Mouse (Mus musculus): Measurements from ENCODE around the gene Msmp. TPM values are rescaled to one million over a fixed set of nuclear protein-coding genes. Genes with fewer than 3 reads are reported as not detected.

Msmp gene
- not detected in 2 replicates for polyA plus RNA-seq (2011; ENCODE audit: insufficient read depth, insufficient read length, low read depth, missing spikeins)

DNA sequence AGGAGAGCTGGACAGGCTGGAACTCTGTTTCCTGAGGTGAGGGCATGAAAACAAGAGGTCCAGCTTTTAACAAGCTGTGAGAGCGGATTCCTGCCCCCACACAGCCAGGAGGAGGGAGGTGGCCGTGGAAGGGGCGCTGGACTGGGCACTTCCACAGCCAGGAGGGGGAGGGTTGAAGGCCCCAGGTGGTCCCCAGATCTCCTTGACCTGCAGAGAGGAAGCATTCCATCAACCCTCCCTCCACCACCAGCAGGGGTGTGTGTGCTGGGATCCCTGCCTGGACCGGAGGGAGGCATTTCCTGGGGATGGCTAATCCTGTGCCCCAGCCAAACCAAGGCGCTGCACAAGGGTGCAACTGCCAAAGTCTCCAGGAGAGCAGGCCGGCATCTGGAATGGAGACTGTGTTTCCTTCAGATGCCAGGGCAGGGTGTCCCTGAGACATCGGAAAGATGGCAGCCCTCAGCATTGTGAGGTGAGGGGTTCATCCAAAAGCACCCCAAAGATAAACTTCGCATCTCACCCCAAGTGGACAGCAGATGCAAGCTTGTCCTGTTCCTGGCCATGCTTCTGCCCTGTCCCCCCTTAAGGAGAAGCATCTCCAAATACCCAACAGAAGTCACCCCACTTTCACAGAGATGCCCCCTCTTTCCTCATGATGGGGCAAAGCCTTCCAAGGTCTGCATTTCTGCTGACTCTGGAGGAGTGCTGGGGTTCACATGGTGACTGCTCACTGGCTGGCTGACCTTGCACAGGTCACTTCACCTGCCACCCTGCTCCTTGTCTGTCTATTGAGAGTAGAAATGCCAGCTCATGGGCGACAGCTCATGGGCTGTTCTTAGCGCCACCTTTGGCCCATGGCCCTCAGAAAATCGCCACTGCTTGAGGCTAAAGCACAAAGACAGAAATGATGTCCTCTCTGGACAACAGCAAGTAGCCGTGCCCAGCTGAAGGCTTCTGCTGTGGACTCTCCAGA is at the start of gene Msmp:
Msmp (minus strand) TSS at position 51 of the 973 bp plus-strand sequence.
- Histone ChIP-seq H3K27ac (ENCODE audit: insufficient read depth, low read length) (no peak within 1 kb of the TSS), H3K4me3 (ENCODE audit: low read depth, low read length) (no peak within 1 kb of the TSS), H3K36me3 (ENCODE audit: control insufficient read depth, insufficient read depth, low read length, poor library complexity, severe bottlenecking) (peaks cover 7% of the 10 kb centered on the region), H3K4me1 (ENCODE audit: control insufficient read depth, insufficient read depth, low read length) (no peaks in the 10 kb centered on the region), H3K9me3 (replicated peaks; ENCODE audit: control insufficient read depth, insufficient read depth, low read length, poor library complexity, severe bottlenecking) (no peaks in the 10 kb centered on the region), H3K9ac (ENCODE audit: low read depth, poor library complexity, severe bottlenecking) (no peak within 1 kb of the TSS), H3K27me3 (ENCODE audit: control insufficient read depth, insufficient read depth, low read length, poor library complexity, severe bottlenecking) (no peaks in the 10 kb centered on the region)
- no peak for TF ChIP-seq EP300 (IDR thresholded peaks at IDR 0.05; ENCODE audit: insufficient read depth, low read depth, low read length)
- no peak for TF ChIP-seq CTCF (IDR thresholded peaks at IDR 0.05; ENCODE audit: low read depth, low read length)
- no peak for TF ChIP-seq POLR2A (IDR thresholded peaks at IDR 0.05; ENCODE audit: insufficient read depth, low read length)

DNA sequence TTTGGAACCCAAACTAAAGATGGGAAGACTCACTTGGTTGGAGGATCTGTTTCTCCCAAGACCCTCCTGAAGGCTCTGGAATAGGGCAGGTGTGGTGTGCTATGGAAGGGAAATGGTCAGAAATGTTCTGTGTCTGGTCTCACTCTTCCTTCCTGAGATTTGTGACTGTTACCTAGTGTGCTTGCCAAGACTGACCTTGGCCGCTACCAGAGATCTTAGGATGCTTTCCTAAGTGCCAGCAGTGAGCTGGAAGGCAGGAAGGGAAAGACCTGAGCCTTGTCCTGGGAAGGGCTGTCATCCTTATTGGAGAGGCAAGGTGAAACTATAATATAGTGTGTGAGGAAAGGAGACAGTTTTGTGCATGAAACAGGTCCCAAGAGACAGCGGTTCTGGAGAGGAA is 49.4 kb upstream of the Msmp start:
- H3K27ac ChIP-seq (ENCODE audit: insufficient read depth, low read length), result no peak overlapping the region
- H3K9ac ChIP-seq (ENCODE audit: low read depth, poor library complexity, severe bottlenecking), result no peak overlapping the region
- no peaks in the 10 kb centered on the region for H3K36me3 ChIP-seq (ENCODE audit: control insufficient read depth, insufficient read depth, low read length, poor library complexity, severe bottlenecking)
- peaks cover 5% of the 10 kb centered on the region; the same call in 1 of the 2 replicates for H3K27me3 ChIP-seq (ENCODE audit: control insufficient read depth, insufficient read depth, low read length, poor library complexity, severe bottlenecking)
- H3K4me3 ChIP-seq (ENCODE audit: low read depth, low read length), result no peak overlapping the region
- H3K9me3 ChIP-seq (replicated peaks; ENCODE audit: control insufficient read depth, insufficient read depth, low read length, poor library complexity, severe bottlenecking), result no peaks in the 10 kb centered on the region
- TF ChIP-seq EP300 (IDR thresholded peaks at IDR 0.05; ENCODE audit: insufficient read depth, low read depth, low read length) (no peak), CTCF (IDR thresholded peaks at IDR 0.05; ENCODE audit: low read depth, low read length) (no peak), POLR2A (IDR thresholded peaks at IDR 0.05; ENCODE audit: insufficient read depth, low read length) (no peak)
- no peaks in the 10 kb centered on the region for H3K4me1 ChIP-seq (ENCODE audit: control insufficient read depth, insufficient read depth, low read length)

DNA sequence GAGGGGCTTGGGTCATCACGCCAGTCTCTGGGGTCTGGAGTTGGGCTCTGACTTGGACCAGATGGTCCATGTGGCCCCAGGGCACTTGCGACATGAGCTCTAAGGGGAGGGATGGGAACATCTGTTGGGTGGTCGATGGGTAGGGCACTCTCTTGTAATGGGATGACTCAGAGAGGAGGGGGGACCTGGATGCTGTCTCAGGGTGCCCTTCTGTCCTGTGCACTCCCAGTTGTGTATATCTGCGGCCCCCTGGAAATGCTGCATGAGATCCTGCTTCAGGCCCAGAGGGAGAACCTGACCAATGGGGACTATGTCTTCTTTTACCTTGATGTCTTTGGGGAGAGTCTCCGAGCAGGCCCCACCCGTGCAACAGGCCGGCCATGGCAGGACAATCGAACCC is 49.0 kb upstream of the Msmp start:
- H3K4me1 ChIP-seq (ENCODE audit: control insufficient read depth, insufficient read depth, low read length), result no peaks in the 10 kb centered on the region
- no peaks in the 10 kb centered on the region for H3K9me3 ChIP-seq (replicated peaks; ENCODE audit: control insufficient read depth, insufficient read depth, low read length, poor library complexity, severe bottlenecking)
- no peak overlapping the region for H3K9ac ChIP-seq (ENCODE audit: low read depth, poor library complexity, severe bottlenecking)
- no peak overlapping the region for H3K27ac ChIP-seq (ENCODE audit: insufficient read depth, low read length)
- TF ChIP-seq POLR2A (IDR thresholded peaks at IDR 0.05; ENCODE audit: insufficient read depth, low read length), result no peak
- TF ChIP-seq EP300 (IDR thresholded peaks at IDR 0.05; ENCODE audit: insufficient read depth, low read depth, low read length), result no peak
- no peak for TF ChIP-seq CTCF (IDR thresholded peaks at IDR 0.05; ENCODE audit: low read depth, low read length)
- H3K27me3 ChIP-seq (ENCODE audit: control insufficient read depth, insufficient read depth, low read length, poor library complexity, severe bottlenecking), result peaks cover 5% of the 10 kb centered on the region; the same call in 1 of the 2 replicates
- H3K4me3 ChIP-seq (ENCODE audit: low read depth, low read length), result no peak overlapping the region
- no peaks in the 10 kb centered on the region for H3K36me3 ChIP-seq (ENCODE audit: control insufficient read depth, insufficient read depth, low read length, poor library complexity, severe bottlenecking)

DNA sequence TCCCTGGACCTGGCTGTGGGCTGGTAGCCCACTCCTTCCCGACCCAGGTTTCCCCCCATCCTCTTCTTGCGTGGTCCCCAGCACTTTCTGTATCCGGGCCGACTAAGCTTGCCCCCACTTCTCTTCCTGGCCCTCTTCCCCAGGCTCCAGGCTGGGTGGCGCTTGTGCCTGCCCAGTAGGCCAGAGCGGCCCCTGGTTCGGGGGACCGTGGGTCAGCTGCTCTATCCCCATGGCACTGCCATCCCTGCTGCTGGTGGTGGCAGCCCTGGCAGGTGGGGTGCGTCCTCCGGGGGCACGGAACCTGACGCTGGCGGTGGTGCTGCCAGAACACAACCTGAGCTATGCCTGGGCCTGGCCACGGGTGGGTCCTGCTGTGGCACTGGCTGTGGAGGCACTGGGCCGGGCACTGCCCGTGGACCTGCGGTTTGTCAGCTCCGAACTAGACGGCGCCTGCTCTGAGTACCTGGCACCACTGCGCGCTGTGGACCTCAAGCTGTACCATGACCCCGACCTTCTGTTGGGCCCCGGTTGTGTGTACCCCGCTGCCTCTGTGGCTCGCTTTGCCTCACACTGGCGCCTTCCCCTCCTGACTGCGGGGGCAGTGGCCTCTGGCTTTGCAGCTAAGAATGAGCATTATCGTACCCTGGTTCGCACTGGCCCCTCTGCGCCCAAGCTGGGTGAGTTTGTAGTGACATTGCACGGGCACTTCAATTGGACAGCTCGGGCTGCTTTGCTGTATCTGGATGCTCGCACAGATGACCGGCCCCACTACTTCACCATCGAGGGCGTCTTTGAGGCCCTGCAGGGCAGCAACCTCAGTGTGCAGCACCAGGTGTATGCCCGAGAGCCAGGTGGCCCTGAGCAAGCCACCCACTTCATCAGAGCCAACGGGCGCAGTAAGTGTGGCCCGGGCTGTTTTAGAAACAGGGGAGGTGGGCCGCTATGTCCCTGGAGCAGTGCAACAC is 47.9 kb upstream of the Msmp start:
- TF ChIP-seq POLR2A (IDR thresholded peaks at IDR 0.05; ENCODE audit: insufficient read depth, low read length) (no peak), CTCF (IDR thresholded peaks at IDR 0.05; ENCODE audit: low read depth, low read length) (no peak), EP300 (IDR thresholded peaks at IDR 0.05; ENCODE audit: insufficient read depth, low read depth, low read length) (no peak)
- H3K4me3 ChIP-seq (ENCODE audit: low read depth, low read length), result peak overlapping the region; percentile 81
- peak overlapping the region; percentile 92 for H3K9ac ChIP-seq (ENCODE audit: low read depth, poor library complexity, severe bottlenecking)
- H3K27me3 ChIP-seq (ENCODE audit: control insufficient read depth, insufficient read depth, low read length, poor library complexity, severe bottlenecking), result peaks cover 5% of the 10 kb centered on the region; the same call in 1 of the 2 replicates
- H3K4me1 ChIP-seq (ENCODE audit: control insufficient read depth, insufficient read depth, low read length), result no peaks in the 10 kb centered on the region
- no peaks in the 10 kb centered on the region for H3K9me3 ChIP-seq (replicated peaks; ENCODE audit: control insufficient read depth, insufficient read depth, low read length, poor library complexity, severe bottlenecking)
- H3K27ac ChIP-seq (ENCODE audit: insufficient read depth, low read length), result no peak overlapping the region
- H3K36me3 ChIP-seq (ENCODE audit: control insufficient read depth, insufficient read depth, low read length, poor library complexity, severe bottlenecking), result no peaks in the 10 kb centered on the region

DNA sequence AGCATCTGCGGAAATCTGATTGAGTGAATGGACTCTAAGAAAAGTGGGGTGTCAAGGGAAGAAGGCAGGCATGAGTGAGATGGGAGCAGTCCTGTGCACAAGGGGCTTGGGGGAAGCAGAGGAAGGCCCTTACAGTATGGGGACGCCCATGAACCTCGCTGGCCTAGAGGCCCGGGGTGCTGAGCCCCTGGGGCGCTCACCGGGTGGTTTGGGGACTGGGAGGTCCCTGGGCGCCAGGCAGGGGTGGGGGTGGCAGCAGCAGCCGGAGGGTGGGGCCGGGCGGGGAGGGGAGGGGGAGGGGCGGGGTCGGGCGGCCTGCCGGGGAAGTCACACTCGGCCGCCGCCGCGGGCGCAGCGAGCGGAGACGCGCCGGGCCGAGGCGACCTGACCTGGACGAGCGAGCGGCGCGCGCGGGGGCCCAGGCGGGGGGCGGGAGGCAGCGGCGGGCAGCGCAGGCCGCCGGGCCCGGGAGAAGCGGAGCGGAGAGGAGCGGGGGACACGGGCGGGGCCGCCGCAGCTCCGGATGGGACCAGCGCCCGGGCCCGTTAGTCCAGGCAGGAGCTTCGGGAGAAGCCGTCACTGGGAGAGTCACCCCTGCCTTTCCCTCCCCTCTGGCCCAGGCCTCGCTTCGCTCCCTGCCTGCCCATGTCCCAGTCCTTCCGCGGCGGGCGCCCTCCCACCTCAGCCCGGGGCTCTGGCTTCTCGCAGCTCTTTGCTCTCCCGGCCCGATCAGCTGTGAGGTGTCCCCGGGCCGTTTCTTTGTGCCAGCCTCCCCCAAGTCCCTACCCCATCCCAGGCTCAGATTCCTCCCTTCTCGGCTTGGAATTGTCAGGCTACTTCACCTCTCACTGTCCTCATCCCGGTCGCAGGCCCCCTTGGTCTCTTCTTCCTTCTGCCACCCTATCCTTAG is 47.0 kb upstream of the Msmp start, which contains the start of gene Npr2:
Npr2 (plus strand) TSS at position 890 of the 910 bp plus-strand sequence.
- no peak within 1 kb of the TSS for H3K27ac ChIP-seq (ENCODE audit: insufficient read depth, low read length)

More for the DNA sequence above, 47.0 kb upstream of the Msmp start, which contains the start of gene Npr2:
- TF ChIP-seq EP300 (IDR thresholded peaks at IDR 0.05; ENCODE audit: insufficient read depth, low read depth, low read length), result no peak
- TF ChIP-seq CTCF (IDR thresholded peaks at IDR 0.05; ENCODE audit: low read depth, low read length), result no peak
- no peak for TF ChIP-seq POLR2A (IDR thresholded peaks at IDR 0.05; ENCODE audit: insufficient read depth, low read length)
- Histone ChIP-seq H3K9ac (ENCODE audit: low read depth, poor library complexity, severe bottlenecking) (peak within 1 kb of the TSS; percentile 92), H3K36me3 (ENCODE audit: control insufficient read depth, insufficient read depth, low read length, poor library complexity, severe bottlenecking) (no peaks in the 10 kb centered on the region), H3K4me1 (ENCODE audit: control insufficient read depth, insufficient read depth, low read length) (no peaks in the 10 kb centered on the region), H3K9me3 (replicated peaks; ENCODE audit: control insufficient read depth, insufficient read depth, low read length, poor library complexity, severe bottlenecking) (no peaks in the 10 kb centered on the region), H3K4me3 (ENCODE audit: low read depth, low read length) (peak within 1 kb of the TSS; percentile 81), H3K27me3 (ENCODE audit: control insufficient read depth, insufficient read depth, low read length, poor library complexity, severe bottlenecking) (peaks cover 5% of the 10 kb centered on the region; the same call in 1 of the 2 replicates)
